Mouse (Mus musculus) lung, adult 2 months (tissue): ENCODE measurements around the gene Dlg4.

Experiments used
- CTCF ChIP-seq: fragments of 200-500 bp; IDR thresholded peaks from 2 replicates; pipeline ENCODE4 v1.5.1; 2011; ENCODE audit warnings: mild to moderate bottlenecking, low read length, control low read depth; ENCODE audit not compliant: insufficient read depth
- POLR2A ChIP-seq: fragments of 200-500 bp; IDR thresholded peaks from 2 replicates; pipeline ENCODE4 v1.6.1; 2011; ENCODE audit warnings: low read depth, mild to moderate bottlenecking, control low read depth, low read length, borderline replicate concordance; ENCODE audit errors: extremely low read depth

DNA sequence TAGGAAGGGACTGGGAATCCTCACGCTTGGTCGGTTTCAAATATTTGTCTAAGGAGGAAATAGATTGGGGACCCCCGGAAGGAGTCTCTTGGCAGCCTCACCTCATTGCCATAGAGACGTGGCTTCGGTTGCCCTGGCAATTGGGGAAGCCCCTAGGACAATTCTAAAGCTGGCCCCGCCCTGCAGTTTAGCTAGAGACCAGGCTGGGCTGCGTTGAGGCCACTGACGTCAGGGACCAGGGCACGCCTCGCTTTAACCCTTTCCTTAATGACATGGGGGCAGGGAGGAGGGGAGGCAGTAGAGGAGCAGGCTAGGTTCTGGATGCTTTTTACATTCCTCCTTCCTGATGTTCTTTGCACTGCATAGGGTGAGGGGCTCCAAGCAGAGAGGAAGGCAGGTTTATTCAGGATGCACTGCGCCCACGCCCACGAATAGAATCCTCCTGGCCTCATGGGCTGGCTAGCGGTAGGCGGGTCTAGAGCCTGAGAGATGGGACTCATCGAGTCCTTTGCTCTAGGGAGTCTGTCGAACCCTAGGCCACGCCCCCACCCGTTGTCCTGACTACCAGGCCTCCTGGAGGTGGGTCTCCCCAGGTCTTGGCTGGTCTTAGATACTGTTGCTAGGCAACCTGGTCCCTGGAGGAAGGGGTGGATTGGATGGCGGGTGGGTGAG, 12.5 kb downstream of the Dlg4 start:
- no peak for TF ChIP-seq POLR2A
- TF ChIP-seq CTCF, result no peak
